Mouse (Mus musculus): Measurements from ENCODE around the gene Zfp771. TPM values are rescaled to one million over a fixed set of nuclear protein-coding genes. Genes with fewer than 3 reads are reported as not detected.

Gene Zfp771
- total and polyA plus RNA-seq, 2 experiments from 2014 or later: 89.0 to 101 TPM

- Histone ChIP-seq H3K27me3 (ENCODE audit: insufficient read depth, low read length) (no peaks in the 10 kb centered on the region), H3K4me3 (ENCODE audit: low read length) (no peak overlapping the region), H3K4me2 (ENCODE audit: low read depth, low read length) (no peak overlapping the region), H3K9ac (replicated peaks; ENCODE audit: low read length) (no peak overlapping the region), H3K4me1 (ENCODE audit: insufficient read depth, low read length) (no peaks in the 10 kb centered on the region), H3K9me3 (ENCODE audit: low read length) (no peaks in the 10 kb centered on the region), H3K27ac (no peak overlapping the region), H3K36me3 (ENCODE audit: insufficient read depth, low read length) (no peaks in the 10 kb centered on the region)
- ATAC-seq (no peak), DNase-seq (ENCODE audit: low spot score) (peak; percentile 42)
- TF ChIP-seq CTCF (IDR thresholded peaks at IDR 0.05; ENCODE audit: low read depth): peak; percentile 71
- WGBS: 41% methylated on average over 7 of the region's 7 CpGs
Measured at GRCm38 (mm10) chr7:127213485-127213884, 30.6 kb upstream of the Zfp771 start.

- H3K9ac ChIP-seq (replicated peaks; ENCODE audit: low read length): no peak overlapping the region
- WGBS: 53% methylated on average over 12 of the region's 12 CpGs
- no peaks in the 10 kb centered on the region for H3K36me3 ChIP-seq (ENCODE audit: insufficient read depth, low read length)
- no peak overlapping the region for H3K4me3 ChIP-seq (ENCODE audit: low read length)
- DNase-seq (ENCODE audit: low spot score) (no peak), ATAC-seq (no peak)
- H3K9me3 ChIP-seq (ENCODE audit: low read length): no peaks in the 10 kb centered on the region
- no peak overlapping the region for H3K27ac ChIP-seq
- no peaks in the 10 kb centered on the region for H3K27me3 ChIP-seq (ENCODE audit: insufficient read depth, low read length)
- no peaks in the 10 kb centered on the region for H3K4me1 ChIP-seq (ENCODE audit: insufficient read depth, low read length)
- no peak overlapping the region for H3K4me2 ChIP-seq (ENCODE audit: low read depth, low read length)
- no peak for TF ChIP-seq CTCF (IDR thresholded peaks at IDR 0.05; ENCODE audit: low read depth)
Measured at GRCm38 (mm10) chr7:127213930-127214329, 30.1 kb upstream of the Zfp771 start.

- Histone ChIP-seq H3K4me2 (ENCODE audit: low read depth, low read length) (peak overlapping the region; percentile 38), H3K9me3 (ENCODE audit: low read length) (no peaks in the 10 kb centered on the region), H3K27me3 (ENCODE audit: insufficient read depth, low read length) (no peaks in the 10 kb centered on the region), H3K36me3 (ENCODE audit: insufficient read depth, low read length) (no peaks in the 10 kb centered on the region), H3K27ac (no peak overlapping the region), H3K9ac (replicated peaks; ENCODE audit: low read length) (no peak overlapping the region; the same call in 1 of the 2 replicates), H3K4me3 (ENCODE audit: low read length) (no peak overlapping the region), H3K4me1 (ENCODE audit: insufficient read depth, low read length) (no peaks in the 10 kb centered on the region)
- DNase-seq (ENCODE audit: low spot score): no peak
- no peak for ATAC-seq
- 43% methylated on average over 21 of the region's 21 CpGs for WGBS
- TF ChIP-seq CTCF (IDR thresholded peaks at IDR 0.05; ENCODE audit: low read depth): no peak
Measured at GRCm38 (mm10) chr7:127214521-127214920, 29.6 kb upstream of the Zfp771 start.

- Histone ChIP-seq H3K4me2 (ENCODE audit: low read depth, low read length) (peak overlapping the region; percentile 38), H3K9ac (replicated peaks; ENCODE audit: low read length) (no peak overlapping the region; the same call in 1 of the 2 replicates), H3K9me3 (ENCODE audit: low read length) (no peaks in the 10 kb centered on the region), H3K27me3 (ENCODE audit: insufficient read depth, low read length) (no peaks in the 10 kb centered on the region), H3K36me3 (ENCODE audit: insufficient read depth, low read length) (no peaks in the 10 kb centered on the region), H3K4me1 (ENCODE audit: insufficient read depth, low read length) (no peaks in the 10 kb centered on the region), H3K4me3 (ENCODE audit: low read length) (peak overlapping the region; percentile 18), H3K27ac (no peak overlapping the region)
- 26% methylated on average over 33 of the region's 33 CpGs for WGBS
- DNase-seq (ENCODE audit: low spot score) (peak; percentile 79), ATAC-seq (peak; percentile 42; the same call in 1 of the 2 replicates)
- peak; percentile 85 for TF ChIP-seq CTCF (IDR thresholded peaks at IDR 0.05; ENCODE audit: low read depth)
Measured at GRCm38 (mm10) chr7:127214981-127215871, 28.8 kb upstream of the Zfp771 start.

GRCm38 (mm10) chr7:127216307-127216706 lies 27.8 kb upstream of the Zfp771 start:
- no peaks in the 10 kb centered on the region for H3K27me3 ChIP-seq (ENCODE audit: insufficient read depth, low read length)
- H3K36me3 ChIP-seq (ENCODE audit: insufficient read depth, low read length): no peaks in the 10 kb centered on the region
- no peak overlapping the region for H3K4me3 ChIP-seq (ENCODE audit: low read length)
- TF ChIP-seq CTCF (IDR thresholded peaks at IDR 0.05; ENCODE audit: low read depth): no peak
- H3K4me1 ChIP-seq (ENCODE audit: insufficient read depth, low read length): no peaks in the 10 kb centered on the region
- no peak overlapping the region for H3K9ac ChIP-seq (replicated peaks; ENCODE audit: low read length)
- ATAC-seq (no peak), DNase-seq (ENCODE audit: low spot score) (no peak)
- WGBS: 85% methylated on average over 5 of the region's 5 CpGs
- no peaks in the 10 kb centered on the region for H3K9me3 ChIP-seq (ENCODE audit: low read length)
- no peak overlapping the region for H3K27ac ChIP-seq
- no peak overlapping the region for H3K4me2 ChIP-seq (ENCODE audit: low read depth, low read length)

GRCm38 (mm10) chr7:127217475-127217874 lies 26.6 kb upstream of the Zfp771 start:
- H3K9ac ChIP-seq (replicated peaks; ENCODE audit: low read length): no peak overlapping the region
- ATAC-seq (no peak), DNase-seq (ENCODE audit: low spot score) (no peak)
- TF ChIP-seq CTCF (IDR thresholded peaks at IDR 0.05; ENCODE audit: low read depth): no peak
- no peaks in the 10 kb centered on the region for H3K27me3 ChIP-seq (ENCODE audit: insufficient read depth, low read length)
- H3K4me3 ChIP-seq (ENCODE audit: low read length): no peak overlapping the region
- H3K4me2 ChIP-seq (ENCODE audit: low read depth, low read length): no peak overlapping the region
- H3K4me1 ChIP-seq (ENCODE audit: insufficient read depth, low read length): no peaks in the 10 kb centered on the region
- WGBS: 91% methylated on average over 6 of the region's 6 CpGs
- no peaks in the 10 kb centered on the region for H3K9me3 ChIP-seq (ENCODE audit: low read length)
- H3K27ac ChIP-seq: no peak overlapping the region
- no peaks in the 10 kb centered on the region for H3K36me3 ChIP-seq (ENCODE audit: insufficient read depth, low read length)

All from hindbrain, postnatal 0 days (tissue).